Mouse (Mus musculus) urinary bladder, postnatal 0 days (tissue): Measurements from ENCODE around the gene Zfp618. TPM values are rescaled to one million over a fixed set of nuclear protein-coding genes. Genes with fewer than 3 reads are reported as not detected.

Experiments
- polyA plus RNA-seq: library from polyadenylated mRNA; unstranded; fragments of >200 nt; fragmentation: Nextera tagmentation; extraction: Ambion mirVana; gene quantifications from 2 replicates; pipeline ENCODE4 v1.2.1, GENCODE M21; 2015

Zfp618 gene
- polyA plus RNA-seq = 3.6 and 3.9 TPM in 2 replicates

GRCm38 (mm10) chr4:62965497-62966302 is at the start of gene Zfp618:
TSS of gene Zfp618 (plus strand) at chr4:62965573.

GRCm38 (mm10) chr4:63154699-63155098 is 189.3 kb downstream of the Zfp618 start, which contains the start of gene Ambp:
TSS of gene Ambp (minus strand) at chr4:63154799.

GRCm38 (mm10) chr4:63171969-63172685 is 206.8 kb downstream of the Zfp618 start, which contains the start of gene Kif12:
TSS of gene Kif12 (minus strand) at chr4:63172131.

Other genes starting within 250 kb of the Zfp618 start
- 3.0 and 3.6 TPM in 2 replicates for gene Ambp, start 189.2 kb downstream of the Zfp618 start, polyA plus RNA-seq
- gene Kif12, start 206.6 kb downstream of the Zfp618 start, polyA plus RNA-seq = not detected in 2 replicates
- 4.6 and 6.2 TPM in 2 replicates for gene Col27a1, start 248.4 kb downstream of the Zfp618 start, polyA plus RNA-seq